Mouse (Mus musculus): ENCODE results near the gene Utp3. TPM values are rescaled to one million over a fixed set of nuclear protein-coding genes. Genes with fewer than 3 reads are reported as not detected.

Utp3 gene
- polyA plus RNA-seq, 1 experiment from 2014 or later, result 55.3 TPM

DNA sequence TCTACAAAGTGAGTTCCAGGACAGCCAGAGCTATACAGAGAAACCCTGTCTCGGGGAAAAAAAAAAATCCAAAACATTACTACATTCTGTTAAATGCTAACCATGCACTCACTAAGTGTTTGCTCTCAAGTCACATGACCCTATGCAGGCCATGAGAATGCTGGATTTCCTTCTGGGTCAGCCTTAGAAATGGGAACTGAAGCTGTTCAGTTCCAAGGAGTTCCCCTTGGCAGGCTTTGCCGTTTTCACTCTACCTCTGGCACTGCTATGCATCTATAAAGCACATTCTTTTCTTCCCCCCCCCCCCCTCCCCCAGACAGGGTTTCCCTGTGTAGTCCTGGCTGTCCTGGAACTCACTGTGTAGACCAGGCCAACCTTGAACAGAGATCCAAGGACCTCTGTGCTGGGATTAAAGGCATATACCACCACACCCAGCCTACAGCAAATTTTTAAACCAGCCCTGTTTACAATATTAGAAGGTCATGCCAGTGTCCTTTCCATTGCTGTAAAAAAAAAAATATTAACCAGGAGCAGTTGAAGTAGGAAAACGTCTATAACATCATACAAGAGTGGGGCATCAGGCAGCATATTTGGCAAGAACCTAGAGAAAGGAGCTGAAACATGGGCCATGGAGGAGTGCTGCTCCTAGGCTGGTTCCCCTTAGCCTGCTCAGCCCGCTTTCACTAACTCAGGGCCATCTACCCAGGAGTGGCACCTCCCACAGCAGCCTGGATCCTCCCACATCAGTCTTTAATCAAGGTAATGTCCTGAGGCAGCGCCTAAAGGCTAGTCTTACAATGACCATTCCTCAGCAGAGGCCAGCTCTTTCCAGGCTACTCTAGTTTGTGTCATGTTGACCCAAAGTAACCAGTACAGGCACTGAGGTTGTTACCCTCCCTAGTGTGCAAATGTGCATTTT lies 41.5 kb downstream of the Utp3 start:
- ATAC-seq (ENCODE audit: low read depth) (no peak), DNase-seq (ENCODE audit: low spot score) (no peak)
- H3K9ac ChIP-seq (ENCODE audit: low read depth, low read length), result no peak overlapping the region
- H3K4me1 ChIP-seq (ENCODE audit: control insufficient read depth, insufficient read depth, low read length), result 0 out of 2 replicates have a peak, but pooled peaks cover 2% of the 10 kb centered on the region
- H3K36me3 ChIP-seq (ENCODE audit: control insufficient read depth, insufficient read depth, low read length), result no peaks in the 10 kb centered on the region
- no peaks in the 10 kb centered on the region for H3K9me3 ChIP-seq (ENCODE audit: control insufficient read depth, low read length)
- no peaks in the 10 kb centered on the region for H3K27me3 ChIP-seq (replicated peaks; ENCODE audit: control insufficient read depth, insufficient read depth, low read length)
- H3K27ac ChIP-seq (replicated peaks; ENCODE audit: low read depth, low read length), result no peak overlapping the region
- WGBS, result 72% methylated on average over 5 of the region's 5 CpGs
- no peak overlapping the region for H3K4me3 ChIP-seq (ENCODE audit: low read depth, low read length)
- no peak overlapping the region for H3K4me2 ChIP-seq (ENCODE audit: low read depth, low read length)

- Histone ChIP-seq H3K27ac (replicated peaks; ENCODE audit: low read depth, low read length) (no peak overlapping the region), H3K36me3 (ENCODE audit: control insufficient read depth, insufficient read depth, low read length) (no peaks in the 10 kb centered on the region), H3K9ac (ENCODE audit: low read depth, low read length) (no peak overlapping the region), H3K9me3 (ENCODE audit: control insufficient read depth, low read length) (no peaks in the 10 kb centered on the region), H3K27me3 (replicated peaks; ENCODE audit: control insufficient read depth, insufficient read depth, low read length) (no peaks in the 10 kb centered on the region), H3K4me3 (ENCODE audit: low read depth, low read length) (no peak overlapping the region), H3K4me1 (ENCODE audit: control insufficient read depth, insufficient read depth, low read length) (0 out of 2 replicates have a peak, but pooled peaks cover 2% of the 10 kb centered on the region), H3K4me2 (ENCODE audit: low read depth, low read length) (no peak overlapping the region)
- ATAC-seq (ENCODE audit: low read depth) (no peak), DNase-seq (ENCODE audit: low spot score) (no peak)
- WGBS, result 87% methylated on average over 6 of the region's 6 CpGs
These were observed 44.7 kb downstream of the Utp3 start for GRCm38 (mm10) chr5:88598961-88599360.

DNA sequence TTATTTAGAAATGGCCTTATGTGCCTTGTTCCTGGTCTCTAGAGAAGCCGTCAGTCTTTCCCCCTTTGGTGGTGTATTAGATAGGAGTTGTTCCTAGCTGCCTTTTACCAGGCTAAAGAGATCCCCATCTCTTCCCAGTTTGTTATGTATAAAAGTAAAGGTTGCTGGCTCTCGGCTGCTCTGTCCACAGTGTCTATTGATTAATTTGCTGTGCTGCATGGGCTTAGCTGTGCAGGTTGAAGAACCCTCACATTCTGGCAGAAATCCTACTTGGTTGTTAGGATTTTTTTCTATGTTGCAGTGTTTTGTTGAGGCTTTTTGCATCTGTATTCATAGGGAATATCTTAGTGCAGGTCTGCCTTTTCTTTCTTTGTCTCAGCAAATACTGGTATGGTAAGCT lies 47.8 kb downstream of the Utp3 start:
- 90% methylated on average over 2 of the region's 2 CpGs for WGBS
- no peak for DNase-seq (ENCODE audit: low spot score)

GRCm38 (mm10) chr5:88602713-88603112 lies 48.5 kb downstream of the Utp3 start:
- H3K9ac ChIP-seq (ENCODE audit: low read depth, low read length), result no peak overlapping the region
- no peak for DNase-seq (ENCODE audit: low spot score)
- no peaks in the 10 kb centered on the region for H3K36me3 ChIP-seq (ENCODE audit: control insufficient read depth, insufficient read depth, low read length)
- no peaks in the 10 kb centered on the region for H3K27me3 ChIP-seq (replicated peaks; ENCODE audit: control insufficient read depth, insufficient read depth, low read length)
- no peak for ATAC-seq (ENCODE audit: low read depth)
- 0 out of 2 replicates have a peak, but pooled peaks cover 2% of the 10 kb centered on the region for H3K4me1 ChIP-seq (ENCODE audit: control insufficient read depth, insufficient read depth, low read length)
- H3K4me3 ChIP-seq (ENCODE audit: low read depth, low read length), result no peak overlapping the region
- no peaks in the 10 kb centered on the region for H3K9me3 ChIP-seq (ENCODE audit: control insufficient read depth, low read length)
- WGBS, result 85% methylated on average over 3 of the region's 3 CpGs
- H3K4me2 ChIP-seq (ENCODE audit: low read depth, low read length), result no peak overlapping the region
- no peak overlapping the region for H3K27ac ChIP-seq (replicated peaks; ENCODE audit: low read depth, low read length)

More for the DNA sequence above, 47.8 kb downstream of the Utp3 start:
- ATAC-seq (ENCODE audit: low read depth), result no peak
- Histone ChIP-seq H3K27ac (replicated peaks; ENCODE audit: low read depth, low read length) (no peak overlapping the region), H3K9me3 (ENCODE audit: control insufficient read depth, low read length) (no peaks in the 10 kb centered on the region), H3K4me2 (ENCODE audit: low read depth, low read length) (no peak overlapping the region), H3K4me3 (ENCODE audit: low read depth, low read length) (no peak overlapping the region), H3K9ac (ENCODE audit: low read depth, low read length) (no peak overlapping the region), H3K4me1 (ENCODE audit: control insufficient read depth, insufficient read depth, low read length) (0 out of 2 replicates have a peak, but pooled peaks cover 2% of the 10 kb centered on the region), H3K36me3 (ENCODE audit: control insufficient read depth, insufficient read depth, low read length) (no peaks in the 10 kb centered on the region), H3K27me3 (replicated peaks; ENCODE audit: control insufficient read depth, insufficient read depth, low read length) (no peaks in the 10 kb centered on the region)

DNA sequence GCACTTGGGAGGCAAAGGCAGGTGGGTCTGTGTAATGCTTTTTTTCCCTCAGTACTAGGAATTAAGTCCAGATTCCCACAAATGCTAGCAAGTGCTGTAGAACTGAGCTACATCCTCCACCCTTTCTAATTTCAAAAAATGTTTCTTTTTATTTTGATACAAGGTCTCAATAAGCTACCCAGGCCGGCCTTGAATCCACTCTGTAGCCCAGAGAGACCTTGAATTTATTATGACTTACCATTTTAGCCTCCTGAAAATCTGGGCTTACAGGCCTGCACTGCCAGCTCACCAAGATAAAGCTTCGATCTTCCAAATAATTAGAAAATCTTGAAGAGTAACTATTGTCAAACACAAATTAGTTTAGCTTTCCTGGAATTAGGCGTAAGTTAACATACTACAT lies 49.8 kb downstream of the Utp3 start:
- H3K9me3 ChIP-seq (ENCODE audit: control insufficient read depth, low read length), result no peaks in the 10 kb centered on the region
- DNase-seq (ENCODE audit: low spot score), result no peak
- H3K9ac ChIP-seq (ENCODE audit: low read depth, low read length), result no peak overlapping the region
- no peaks in the 10 kb centered on the region for H3K36me3 ChIP-seq (ENCODE audit: control insufficient read depth, insufficient read depth, low read length)
- H3K4me2 ChIP-seq (ENCODE audit: low read depth, low read length), result no peak overlapping the region
- WGBS, result 90% methylated on average over 3 of the region's 3 CpGs
- no peak overlapping the region for H3K27ac ChIP-seq (replicated peaks; ENCODE audit: low read depth, low read length)
- no peak for ATAC-seq (ENCODE audit: low read depth)
- H3K4me1 ChIP-seq (ENCODE audit: control insufficient read depth, insufficient read depth, low read length), result 0 out of 2 replicates have a peak, but pooled peaks cover 2% of the 10 kb centered on the region
- H3K4me3 ChIP-seq (ENCODE audit: low read depth, low read length), result no peak overlapping the region
- no peaks in the 10 kb centered on the region for H3K27me3 ChIP-seq (replicated peaks; ENCODE audit: control insufficient read depth, insufficient read depth, low read length)

DNA sequence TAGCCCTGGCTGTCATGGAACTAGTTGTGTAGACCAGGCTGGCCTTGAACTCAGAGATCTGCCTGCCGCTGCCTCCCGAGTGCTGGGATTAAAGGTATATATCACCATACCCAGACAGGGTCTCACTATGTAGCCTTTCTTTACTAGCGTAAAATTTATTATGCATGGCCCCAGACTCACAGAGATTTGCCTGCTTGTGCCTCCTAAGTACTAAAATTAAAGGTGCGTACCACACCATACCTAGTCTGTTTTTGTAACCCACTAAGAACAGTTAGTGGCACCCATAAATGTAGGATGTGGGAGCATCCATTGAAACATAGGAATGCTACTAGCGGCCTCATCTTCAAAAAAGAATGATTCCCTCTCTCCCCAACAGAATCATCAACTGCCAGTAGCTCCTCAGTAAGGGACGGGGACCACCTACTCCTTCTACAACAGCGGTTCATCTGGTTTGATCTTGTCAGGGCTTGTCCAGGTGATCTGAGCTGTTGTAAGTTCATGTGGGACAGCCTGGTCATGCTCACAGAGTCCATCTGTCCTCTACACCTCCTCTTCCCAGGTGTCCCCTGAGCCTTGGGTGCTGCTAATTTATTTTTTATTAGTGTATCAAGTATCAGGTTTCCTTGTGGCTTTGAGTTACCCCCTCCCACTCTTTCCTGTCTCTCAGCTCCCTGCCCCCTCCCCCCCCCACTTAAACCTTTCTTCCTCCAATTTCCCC lies 50.5 kb downstream of the Utp3 start:
- whole genome bisulfite sequencing, result 90% methylated on average over 7 of the region's 7 CpGs

More for the DNA sequence above, 50.5 kb downstream of the Utp3 start:
- no peak overlapping the region for H3K9ac ChIP-seq (ENCODE audit: low read depth, low read length)
- no peak overlapping the region for H3K4me2 ChIP-seq (ENCODE audit: low read depth, low read length)
- no peak for DNase-seq (ENCODE audit: low spot score)
- no peak overlapping the region for H3K4me3 ChIP-seq (ENCODE audit: low read depth, low read length)
- ATAC-seq (ENCODE audit: low read depth), result no peak
- H3K27ac ChIP-seq (replicated peaks; ENCODE audit: low read depth, low read length), result no peak overlapping the region
- H3K27me3 ChIP-seq (replicated peaks; ENCODE audit: control insufficient read depth, insufficient read depth, low read length), result no peaks in the 10 kb centered on the region
- H3K36me3 ChIP-seq (ENCODE audit: control insufficient read depth, insufficient read depth, low read length), result no peaks in the 10 kb centered on the region
- 0 out of 2 replicates have a peak, but pooled peaks cover 2% of the 10 kb centered on the region for H3K4me1 ChIP-seq (ENCODE audit: control insufficient read depth, insufficient read depth, low read length)
- H3K9me3 ChIP-seq (ENCODE audit: control insufficient read depth, low read length), result no peaks in the 10 kb centered on the region

Other genes starting within 250 kb of the Utp3 start
- gene Prol1, start 237.2 kb upstream of the Utp3 start, polyA plus RNA-seq (2014; fragmentation: Nextera tagmentation; extraction: Ambion mirVana), result not detected in 2 replicates
- gene Amtn, start 178.4 kb upstream of the Utp3 start, polyA plus RNA-seq (2014; fragmentation: Nextera tagmentation; extraction: Ambion mirVana), result 0.47 TPM in 1 of 2 replicates, not detected in the other
- gene Ambn, start 98.5 kb upstream of the Utp3 start, polyA plus RNA-seq (2014; fragmentation: Nextera tagmentation; extraction: Ambion mirVana), result 6.2 and 10.6 TPM in 2 replicates
- gene Enam, start 66.5 kb upstream of the Utp3 start, polyA plus RNA-seq (2014; fragmentation: Nextera tagmentation; extraction: Ambion mirVana), result 0.07 TPM in 1 of 2 replicates, not detected in the other
- 0.20 and 0.36 TPM in 2 replicates for gene Jchain, start 26.6 kb upstream of the Utp3 start, polyA plus RNA-seq (2014; fragmentation: Nextera tagmentation; extraction: Ambion mirVana)
- gene Rufy3, start 10.6 kb downstream of the Utp3 start, polyA plus RNA-seq (2014; fragmentation: Nextera tagmentation; extraction: Ambion mirVana), result 16.9 and 18.7 TPM in 2 replicates
- 64.1 and 64.6 TPM in 2 replicates for gene Grsf1, start 121.7 kb downstream of the Utp3 start, polyA plus RNA-seq (2014; fragmentation: Nextera tagmentation; extraction: Ambion mirVana)
- 14.3 and 16.1 TPM in 2 replicates for gene Mob1b, start 166.4 kb downstream of the Utp3 start, polyA plus RNA-seq (2014; fragmentation: Nextera tagmentation; extraction: Ambion mirVana)
- 36.9 and 41.6 TPM in 2 replicates for gene Dck, start 210.5 kb downstream of the Utp3 start, polyA plus RNA-seq (2014; fragmentation: Nextera tagmentation; extraction: Ambion mirVana)

Measured in embryonic facial prominence, embryonic 14.5 days (tissue).